Mouse (Mus musculus): Measurements from ENCODE around the gene Tnfaip3. TPM values are rescaled to one million over a fixed set of nuclear protein-coding genes. Genes with fewer than 3 reads are reported as not detected.

Gene Tnfaip3
- 1 to 10 TPM; 2.3 to 5.0 TPM for total RNA-seq (2021)
- long read RNA-seq, experiment 1, full-length matches to known transcripts: 2 of 3 reads
- long read RNA-seq, experiment 1, partial matches to known transcripts: 0 of 3 reads
- long read RNA-seq, experiment 1, other reads (novel, unspliced or antisense): 1 of 3 reads
- long read RNA-seq, experiment 2, full-length matches to known transcripts: 2 of 3 reads
- long read RNA-seq, experiment 2, partial matches to known transcripts: 0 of 3 reads
- long read RNA-seq, experiment 2, other reads (novel, unspliced or antisense): 1 of 3 reads

- peak; percentile 96 for DNase-seq
- intact Hi-C loops (cut with DNase I; ENCODE audit: low total_unique reads): no loop called here
Observed at GRCm38 (mm10) chr10:19015257-19015862, at the start of gene Tnfaip3. TSS of gene Tnfaip3 (minus strand) at chr10:19015657.

DNA sequence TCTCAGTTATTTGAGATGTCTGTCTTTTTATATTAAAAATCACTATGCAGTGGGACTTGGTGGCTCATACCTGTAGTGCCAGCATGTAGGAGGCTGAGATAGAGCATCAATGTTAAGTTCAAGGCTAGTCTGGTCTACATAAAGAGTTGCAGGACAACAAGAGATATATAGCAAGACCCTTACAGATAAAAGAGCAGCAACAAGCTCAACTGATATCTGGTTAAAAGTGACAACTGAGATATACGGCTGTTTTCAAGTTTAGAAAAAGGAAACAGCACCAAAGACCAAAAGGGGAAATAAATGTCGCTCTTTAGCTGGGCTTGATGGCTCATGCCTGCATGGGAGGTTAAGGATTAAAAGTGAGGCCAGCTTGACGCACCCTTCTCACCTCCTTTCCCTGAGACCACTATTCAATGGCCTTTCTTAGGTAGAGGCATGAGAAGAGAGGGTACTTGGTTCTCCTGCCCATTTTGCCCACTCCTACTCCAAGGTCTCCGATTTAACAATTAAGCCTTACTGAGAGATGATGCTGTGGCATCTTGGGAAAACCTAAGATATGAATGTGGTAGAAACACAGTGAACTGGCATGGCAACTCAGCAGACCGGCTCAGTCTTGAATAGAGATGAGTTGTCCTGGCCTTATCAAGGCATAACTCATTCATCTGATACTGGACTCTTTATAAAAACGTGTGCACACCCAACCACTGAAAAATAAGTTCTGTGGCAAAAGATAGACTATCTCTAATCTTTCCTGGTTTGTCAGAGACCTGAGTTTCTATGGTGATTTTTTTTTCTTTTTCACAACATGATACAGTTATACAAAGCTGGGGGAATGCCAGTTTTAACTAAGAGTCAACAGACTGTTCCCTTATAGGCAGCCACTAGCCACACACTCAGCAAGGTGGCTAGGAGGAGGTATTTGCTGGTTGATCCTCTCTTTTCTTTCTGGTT, 49.5 kb upstream of the Tnfaip3 start:
- intact Hi-C loops (cut with DNase I; ENCODE audit: low total_unique reads): no loop called here

DNA sequence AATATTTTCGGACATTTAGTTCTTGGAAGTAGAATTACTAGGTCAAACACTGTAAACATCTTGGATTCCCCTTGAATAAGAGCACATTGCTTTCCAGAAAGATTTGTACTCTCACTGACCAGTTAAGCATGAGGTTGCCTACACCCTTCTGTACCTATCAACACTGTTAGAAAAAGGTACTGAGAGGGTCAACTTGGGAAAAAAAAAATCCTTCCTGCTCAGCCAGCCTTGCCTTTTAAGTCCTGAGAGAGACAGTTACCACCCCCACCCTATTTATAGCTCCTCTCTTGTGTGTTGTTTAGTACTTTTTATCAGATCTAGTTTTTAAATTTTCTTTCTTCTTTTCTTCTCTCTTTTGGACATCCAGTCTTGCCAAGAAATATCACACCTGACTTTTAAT, 48.2 kb upstream of the Tnfaip3 start:
- DNase-seq: no peak
- intact Hi-C loops (cut with DNase I; ENCODE audit: low total_unique reads): no loop called here

More for the DNA sequence above, 49.5 kb upstream of the Tnfaip3 start:
- no peak for DNase-seq

- intact Hi-C loops (cut with DNase I; ENCODE audit: low total_unique reads): no loop called here
- DNase-seq: no peak
Observed at GRCm38 (mm10) chr10:19063208-19063607, 47.8 kb upstream of the Tnfaip3 start.

- intact Hi-C loops (cut with DNase I; ENCODE audit: low total_unique reads): no loop called here
- no peak for DNase-seq
Observed at GRCm38 (mm10) chr10:19062098-19062905, 46.8 kb upstream of the Tnfaip3 start.

DNA sequence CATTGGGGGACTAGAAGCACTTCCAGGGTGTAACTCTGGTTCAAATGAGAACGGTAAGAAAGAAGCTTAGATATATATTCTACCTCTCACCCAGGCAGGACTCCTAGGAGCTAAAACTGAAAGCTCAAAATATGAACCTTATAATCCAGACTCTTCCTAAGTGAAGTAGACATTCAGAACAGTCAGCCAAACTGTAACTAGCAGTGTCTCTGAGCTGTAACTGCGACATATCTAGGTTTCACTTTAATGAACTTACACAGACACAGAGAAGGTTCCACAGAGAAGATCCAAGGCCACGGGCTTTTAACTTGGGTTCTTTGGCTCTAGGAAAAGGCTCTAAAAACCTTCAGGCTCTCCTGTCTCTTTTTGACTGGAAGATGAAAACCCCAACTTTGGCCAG, 45.7 kb upstream of the Tnfaip3 start:
- intact Hi-C loops (cut with DNase I; ENCODE audit: low total_unique reads): no loop called here

GRCm38 (mm10) chr10:19053524-19053923, 38.1 kb upstream of the Tnfaip3 start:
- no peak for DNase-seq
- intact Hi-C loops (cut with DNase I; ENCODE audit: low total_unique reads): no loop called here

More for the DNA sequence above, 45.7 kb upstream of the Tnfaip3 start:
- DNase-seq: no peak

- no peak for DNase-seq
- intact Hi-C loops (cut with DNase I; ENCODE audit: low total_unique reads): no loop called here
Observed at GRCm38 (mm10) chr10:19045986-19046385, 30.5 kb upstream of the Tnfaip3 start.

DNA sequence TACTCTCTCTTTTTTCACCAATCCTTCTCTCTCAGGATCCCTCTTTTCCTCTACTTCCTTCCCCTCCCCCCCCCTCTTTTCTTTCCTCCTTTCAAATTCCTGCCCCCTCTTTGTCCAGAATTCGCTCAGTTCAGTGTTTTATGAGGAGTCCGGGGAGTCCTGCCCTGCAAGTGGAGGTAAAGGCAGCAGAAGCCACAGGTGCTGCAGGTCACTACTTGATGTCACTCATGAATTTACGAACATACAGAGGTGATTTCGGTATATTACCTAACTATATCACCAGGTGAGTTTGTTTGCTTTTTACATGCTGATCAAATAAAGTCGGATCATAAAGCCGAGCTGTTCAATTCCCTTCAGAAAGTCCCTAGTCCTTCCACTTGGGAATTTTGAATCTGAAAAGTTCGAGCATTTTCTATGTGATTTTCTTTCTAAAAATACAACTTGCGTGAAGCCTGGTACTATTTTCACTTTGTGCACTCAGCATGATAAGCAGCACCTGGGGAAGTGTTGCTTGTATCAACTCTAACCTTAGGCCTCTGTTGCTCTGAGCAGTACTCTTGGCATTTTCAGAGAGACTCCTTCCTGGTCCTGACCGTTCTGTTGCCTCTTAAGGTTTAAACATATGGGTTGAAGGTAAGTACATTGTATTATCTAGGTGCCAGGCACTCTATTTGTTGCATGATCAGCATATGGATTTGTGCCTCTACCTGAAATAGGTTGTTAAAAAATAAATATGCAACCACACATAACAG, 29.5 kb upstream of the Tnfaip3 start:
- DNase-seq: no peak
- intact Hi-C loops (cut with DNase I; ENCODE audit: low total_unique reads): no loop called here

GRCm38 (mm10) chr10:19043529-19044262, 28.2 kb upstream of the Tnfaip3 start:
- intact Hi-C loops (cut with DNase I; ENCODE audit: low total_unique reads): no loop called here
- no peak for DNase-seq

DNA sequence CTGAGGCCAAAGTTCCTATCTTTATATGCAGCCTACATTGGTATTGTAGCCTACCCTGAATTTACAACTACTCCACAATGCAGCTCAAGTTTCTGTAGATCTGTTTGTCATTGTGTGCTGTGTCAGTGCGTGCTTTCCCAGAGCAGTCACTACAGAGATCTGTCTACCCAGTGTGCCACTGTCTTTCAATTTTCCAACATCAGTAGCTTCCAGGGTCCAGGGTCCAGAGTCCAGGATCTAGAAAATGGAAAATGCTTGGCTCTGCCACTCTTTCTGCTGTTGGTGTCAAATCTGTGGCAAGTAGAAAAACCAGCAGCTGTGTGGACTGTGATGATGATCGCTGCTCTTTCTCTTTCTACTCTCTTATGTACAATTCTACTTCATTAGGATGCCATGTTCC, 24.7 kb upstream of the Tnfaip3 start:
- DNase-seq: no peak
- intact Hi-C loops (cut with DNase I; ENCODE audit: low total_unique reads): no loop called here

- DNase-seq: no peak
- intact Hi-C loops (cut with DNase I; ENCODE audit: low total_unique reads): no loop called here
Observed at GRCm38 (mm10) chr10:19034764-19035163, 19.3 kb upstream of the Tnfaip3 start.

DNA sequence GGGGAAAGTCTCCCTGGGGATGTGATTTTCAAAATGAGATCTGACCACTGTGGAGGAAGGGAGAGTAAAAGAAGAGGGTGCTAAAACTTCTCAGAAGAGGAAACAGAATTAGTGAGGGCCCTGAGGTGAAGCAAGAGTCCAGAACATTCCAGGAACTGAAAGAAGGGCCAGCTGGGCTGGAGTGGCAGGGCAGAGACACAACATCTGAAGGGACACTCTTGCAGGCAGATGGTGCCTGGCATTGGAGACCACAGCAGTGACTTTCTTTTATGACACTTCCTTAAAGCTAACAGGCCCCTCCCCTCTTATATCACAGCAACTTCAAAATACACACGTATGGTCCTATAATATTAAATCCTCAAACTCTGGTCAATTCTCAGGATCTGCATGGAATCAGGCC, 18.2 kb upstream of the Tnfaip3 start:
- intact Hi-C loops (cut with DNase I; ENCODE audit: low total_unique reads): no loop called here
- no peak for DNase-seq

DNA sequence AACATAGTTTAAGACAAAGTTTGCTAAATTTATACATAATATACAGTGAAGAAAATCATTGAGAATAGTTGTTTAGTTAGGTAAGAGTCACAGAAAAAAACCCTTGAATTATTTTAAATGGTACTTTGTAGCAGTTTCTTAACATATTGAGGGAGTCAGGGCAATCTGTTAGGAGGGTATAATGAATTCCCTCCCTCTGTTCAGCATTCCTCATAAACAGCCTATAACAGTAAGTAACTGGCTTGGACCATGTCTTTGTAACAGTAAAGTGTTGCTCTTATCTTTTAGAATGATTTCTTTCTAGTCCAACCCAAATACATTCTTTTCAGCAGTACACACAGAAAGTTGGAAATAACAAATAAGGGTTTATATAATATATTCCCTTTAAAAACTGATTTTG, 16.4 kb upstream of the Tnfaip3 start:
- intact Hi-C loops (cut with DNase I; ENCODE audit: low total_unique reads): no loop called here
- DNase-seq: no peak

DNA sequence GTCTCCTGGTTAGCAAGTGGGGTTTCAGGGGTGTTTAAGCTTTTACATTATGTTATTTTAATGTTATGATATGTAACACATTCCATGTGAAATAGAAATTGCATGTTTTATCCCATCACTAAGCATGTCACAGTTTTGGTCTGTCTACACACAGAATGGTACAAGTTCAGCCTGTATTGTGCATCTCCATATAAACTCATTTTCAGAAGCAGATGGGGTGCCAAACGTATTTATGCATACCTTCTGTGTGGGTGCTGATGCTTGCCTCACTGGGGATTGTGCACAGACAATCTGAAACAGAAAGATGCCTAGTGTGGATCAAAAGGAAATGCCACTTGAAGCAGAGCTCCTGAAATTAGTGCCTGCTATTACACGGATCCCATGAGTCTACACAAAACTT, 15.2 kb upstream of the Tnfaip3 start:
- intact Hi-C loops (cut with DNase I; ENCODE audit: low total_unique reads): no loop called here
- DNase-seq: no peak

- intact Hi-C loops (cut with DNase I; ENCODE audit: low total_unique reads): no loop called here
- DNase-seq: no peak
Observed at GRCm38 (mm10) chr10:19026710-19027109, 11.3 kb upstream of the Tnfaip3 start.

DNA sequence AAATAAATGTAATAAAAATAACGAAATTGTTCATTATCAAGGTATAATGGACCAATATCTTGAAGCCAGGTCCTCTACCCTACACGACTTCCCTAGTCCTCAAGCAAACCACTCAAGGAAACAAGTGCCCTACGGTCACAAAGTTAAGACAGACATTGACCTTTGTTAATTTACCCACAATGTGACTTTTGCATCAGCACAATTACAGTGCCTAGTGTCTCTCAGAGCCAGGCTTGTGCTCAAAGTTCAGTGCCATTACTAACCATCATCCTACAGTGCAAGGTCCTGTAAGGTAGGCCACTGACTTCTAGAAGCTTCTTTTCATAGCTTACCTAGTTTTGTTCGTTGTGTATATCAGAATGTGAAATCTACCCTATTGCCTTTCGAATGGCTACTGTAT, 8.9 kb upstream of the Tnfaip3 start:
- DNase-seq: no peak
- intact Hi-C loops (cut with DNase I; ENCODE audit: low total_unique reads): no loop called here

GRCm38 (mm10) chr10:19023622-19024326, 8.3 kb upstream of the Tnfaip3 start:
- no peak for DNase-seq
- intact Hi-C loops (cut with DNase I; ENCODE audit: low total_unique reads): no loop called here
